Mouse (Mus musculus) hindbrain, embryonic 14.5 days (tissue): ENCODE data around the gene Fbxo21. TPM values are rescaled to one million over a fixed set of nuclear protein-coding genes. Genes with fewer than 3 reads are reported as not detected.

ENCODE experiments used
- ATAC-seq: fragments of 200-750 bp; cut with Nextera tagmentation; 2 replicates; pipeline ENCODE4 v1.8.0; 2017; ENCODE audit warnings: moderate number of reproducible peaks, mild to moderate bottlenecking, moderate TSS enrichment, moderate library complexity; ENCODE audit not compliant: low FRiP score
- DNase-seq: peaks from one replicate; pipeline ENCODE4 v3.0.0-alpha.2; 2015; ENCODE audit warnings: low spot score
- H3K27ac ChIP-seq: fragments of 300-500 bp; sonication (generic); 2 replicates; pipeline ENCODE4 v1.5.1; 2014; ENCODE audit warnings: mild to moderate bottlenecking, moderate library complexity
- H3K27me3 ChIP-seq: fragments of 300-500 bp; sonication (generic); 2 replicates; pipeline ENCODE4 v1.6.1; 2014; ENCODE audit warnings: mild to moderate bottlenecking, low read length, mixed read lengths; ENCODE audit not compliant: control insufficient read depth, insufficient read depth
- H3K36me3 ChIP-seq: fragments of 300-500 bp; sonication (generic); replicated peaks from 2 replicates; pipeline ENCODE4 v1.6.1; 2014; ENCODE audit not compliant: control insufficient read depth, insufficient read depth
- H3K4me1 ChIP-seq: fragments of 300-500 bp; sonication (generic); replicated peaks from 2 replicates; pipeline ENCODE4 v1.6.1; 2014; ENCODE audit warnings: antibody characterized with exemption, low read length, mixed read lengths; ENCODE audit not compliant: control insufficient read depth, insufficient read depth
- H3K4me2 ChIP-seq: fragments of 300-500 bp; sonication (generic); replicated peaks from 2 replicates; pipeline ENCODE4 v1.6.1; 2014; ENCODE audit warnings: mild to moderate bottlenecking, moderate library complexity
- H3K4me3 ChIP-seq: fragments of 300-500 bp; sonication (generic); replicated peaks from 2 replicates; pipeline ENCODE4 v1.5.1; 2014; ENCODE audit warnings: mild to moderate bottlenecking, low read length
- H3K9ac ChIP-seq: fragments of 300-500 bp; sonication (generic); 2 replicates; pipeline ENCODE4 v1.6.1; 2014
- H3K9me3 ChIP-seq: fragments of 300-500 bp; sonication (generic); 2 replicates; pipeline ENCODE4 v1.6.1; 2016; ENCODE audit warnings: low read length; ENCODE audit not compliant: control insufficient read depth
- WGBS: fragments of 180-500 bp; shearing (Covaris S2); extraction: QIAGEN DNeasy Blood & Tissue Kit; methylation state at CpG from one replicate; pipeline ENCODE4 v1.1.7; 2014; 5-methylcytosine and 5-hydroxymethylcytosine counted together
- polyA plus RNA-seq: library from polyadenylated mRNA; unstranded; fragments of >200 nt; fragmentation: Nextera tagmentation; extraction: Ambion mirVana; gene quantifications from 2 replicates; pipeline ENCODE4 v1.2.1, GENCODE M21; 2014

Fbxo21 gene
- polyA plus RNA-seq, 1 experiment from 2014 or later = 142 TPM

- peaks cover 1% of the 10 kb centered on the region; the same call in 1 of the 2 replicates for H3K4me1 ChIP-seq
- no peak overlapping the region for H3K4me3 ChIP-seq
- 91% methylated on average over 4 of the region's 4 CpGs for WGBS
- H3K9ac ChIP-seq = no peak overlapping the region
- no peak overlapping the region for H3K27ac ChIP-seq
- no peak overlapping the region for H3K4me2 ChIP-seq
- DNase-seq (no peak), ATAC-seq (no peak)
- H3K36me3 ChIP-seq = no peaks in the 10 kb centered on the region
- no peaks in the 10 kb centered on the region for H3K9me3 ChIP-seq
- H3K27me3 ChIP-seq = no peaks in the 10 kb centered on the region
Measured at GRCm38 (mm10) chr5:118043761-118044160, 67.2 kb downstream of the Fbxo21 start.

GRCm38 (mm10) chr5:118044907-118045306 lies 68.4 kb downstream of the Fbxo21 start:
- no peak overlapping the region for H3K4me3 ChIP-seq
- no peak overlapping the region for H3K27ac ChIP-seq
- no peaks in the 10 kb centered on the region for H3K36me3 ChIP-seq
- H3K4me1 ChIP-seq = no peaks in the 10 kb centered on the region
- H3K9ac ChIP-seq = no peak overlapping the region
- WGBS = 73% methylated on average over 6 of the region's 6 CpGs
- no peak overlapping the region for H3K4me2 ChIP-seq
- H3K9me3 ChIP-seq = no peaks in the 10 kb centered on the region
- DNase-seq = no peak
- no peaks in the 10 kb centered on the region for H3K27me3 ChIP-seq
- ATAC-seq = no peak

GRCm38 (mm10) chr5:118045385-118045784 lies 68.9 kb downstream of the Fbxo21 start:
- DNase-seq = no peak
- H3K9ac ChIP-seq = no peak overlapping the region
- 94% methylated on average over 9 of the region's 9 CpGs for WGBS
- H3K4me1 ChIP-seq = no peaks in the 10 kb centered on the region
- no peaks in the 10 kb centered on the region for H3K36me3 ChIP-seq
- no peak for ATAC-seq
- H3K4me2 ChIP-seq = no peak overlapping the region
- no peak overlapping the region for H3K4me3 ChIP-seq
- H3K27ac ChIP-seq = no peak overlapping the region
- no peaks in the 10 kb centered on the region for H3K27me3 ChIP-seq
- no peaks in the 10 kb centered on the region for H3K9me3 ChIP-seq

- Histone ChIP-seq H3K4me2 (no peak overlapping the region), H3K27me3 (no peaks in the 10 kb centered on the region), H3K9me3 (no peaks in the 10 kb centered on the region), H3K36me3 (no peaks in the 10 kb centered on the region), H3K4me3 (no peak overlapping the region), H3K27ac (no peak overlapping the region), H3K9ac (no peak overlapping the region), H3K4me1 (no peaks in the 10 kb centered on the region)
- 91% methylated on average over 14 of the region's 14 CpGs for WGBS
- no peak for ATAC-seq
- no peak for DNase-seq
Measured at GRCm38 (mm10) chr5:118047091-118047757, 70.7 kb downstream of the Fbxo21 start.

- Histone ChIP-seq H3K27me3 (no peaks in the 10 kb centered on the region), H3K9ac (no peak overlapping the region), H3K4me3 (no peak overlapping the region), H3K4me2 (no peak overlapping the region), H3K4me1 (no peaks in the 10 kb centered on the region), H3K36me3 (no peaks in the 10 kb centered on the region), H3K9me3 (no peaks in the 10 kb centered on the region), H3K27ac (no peak overlapping the region)
- ATAC-seq (no peak), DNase-seq (no peak)
- 86% methylated on average over 4 of the region's 4 CpGs for WGBS
Measured at GRCm38 (mm10) chr5:118048412-118048811, 71.9 kb downstream of the Fbxo21 start.

GRCm38 (mm10) chr5:118048928-118049327 lies 72.4 kb downstream of the Fbxo21 start:
- ATAC-seq (no peak), DNase-seq (no peak)
- no peaks in the 10 kb centered on the region for H3K36me3 ChIP-seq
- H3K9me3 ChIP-seq = no peaks in the 10 kb centered on the region
- H3K4me1 ChIP-seq = no peaks in the 10 kb centered on the region
- H3K27ac ChIP-seq = no peak overlapping the region
- H3K4me3 ChIP-seq = no peak overlapping the region
- no peaks in the 10 kb centered on the region for H3K27me3 ChIP-seq
- WGBS = 88% methylated on average over 5 of the region's 5 CpGs
- no peak overlapping the region for H3K4me2 ChIP-seq
- no peak overlapping the region for H3K9ac ChIP-seq

- H3K4me3 ChIP-seq = no peak overlapping the region
- 81% methylated on average over 4 of the region's 4 CpGs for WGBS
- H3K27me3 ChIP-seq = no peaks in the 10 kb centered on the region
- no peak overlapping the region for H3K4me2 ChIP-seq
- H3K36me3 ChIP-seq = no peaks in the 10 kb centered on the region
- no peak overlapping the region for H3K9ac ChIP-seq
- no peak overlapping the region for H3K27ac ChIP-seq
- H3K9me3 ChIP-seq = no peaks in the 10 kb centered on the region
- no peaks in the 10 kb centered on the region for H3K4me1 ChIP-seq
- no peak for DNase-seq
- no peak for ATAC-seq
Measured at GRCm38 (mm10) chr5:118050743-118051142, 74.2 kb downstream of the Fbxo21 start.

- H3K4me1 ChIP-seq = 0 out of 2 replicates have a peak, but pooled peaks cover 5% of the 10 kb centered on the region
- H3K36me3 ChIP-seq = no peaks in the 10 kb centered on the region
- ATAC-seq = no peak
- H3K4me3 ChIP-seq = no peak overlapping the region
- H3K9me3 ChIP-seq = no peaks in the 10 kb centered on the region
- WGBS = 81% methylated on average over 8 of the region's 8 CpGs
- no peak overlapping the region for H3K9ac ChIP-seq
- DNase-seq = no peak
- no peak overlapping the region for H3K4me2 ChIP-seq
- no peaks in the 10 kb centered on the region for H3K27me3 ChIP-seq
- no peak overlapping the region for H3K27ac ChIP-seq
Measured at GRCm38 (mm10) chr5:118051981-118052662, 75.6 kb downstream of the Fbxo21 start.

- no peaks in the 10 kb centered on the region for H3K27me3 ChIP-seq
- no peak overlapping the region for H3K9ac ChIP-seq
- WGBS = 91% methylated on average over 2 of the region's 2 CpGs
- ATAC-seq (no peak), DNase-seq (no peak)
- H3K4me1 ChIP-seq = 0 out of 2 replicates have a peak, but pooled peaks cover 10% of the 10 kb centered on the region
- H3K27ac ChIP-seq = no peak overlapping the region
- H3K9me3 ChIP-seq = no peaks in the 10 kb centered on the region
- no peaks in the 10 kb centered on the region for H3K36me3 ChIP-seq
- no peak overlapping the region for H3K4me3 ChIP-seq
- no peak overlapping the region for H3K4me2 ChIP-seq
Measured at GRCm38 (mm10) chr5:118053205-118053604, 76.7 kb downstream of the Fbxo21 start.
